ENCODE assay signal across 9 mouse cellular contexts in genomic region chr14:55781310-55781709, GRCm38 (mm10). TPM values are rescaled to one million over a fixed set of nuclear protein-coding genes. Genes with fewer than 3 reads are reported as not detected.
DNase-seq lines count a peak whose midpoint lies in the region; ATAC-seq and TF ChIP-seq lines count a peak whose summit lies in the region.
"Had no signal": no experiment of that assay in that cellular context is flagged by ENCODE, and none has a peak within 500 bp of the region (broad histone marks: within the 10 kb centered on the region; RNA-seq: fewer than 3 reads in every experiment).

No protein-coding gene starts in this region.

- H3K36me3 ChIP-seq in E14TG2a.4 (ENCODE audit: insufficient read depth, low read length), result peaks cover 9% of the 10 kb centered on the region
- H3K36me3 ChIP-seq in embryonic facial prominence, embryonic 13.5 days, result peaks cover 32% of the 10 kb centered on the region
- H3K36me3 ChIP-seq in heart, embryonic 15.5 days, result no peaks in the 10 kb centered on the region
- H3K36me3 ChIP-seq in neural tube, embryonic 15.5 days, result no peaks in the 10 kb centered on the region

- 0 out of 2 replicates have a peak, but pooled peaks have one; percentile 22 for ATAC-seq in embryonic facial prominence, embryonic 13.5 days (ENCODE audit: insufficient number of reproducible peaks, insufficient read depth, low FRiP score, low TSS enrichment, low read depth)
- ATAC-seq in heart, embryonic 15.5 days (replicated peaks; ENCODE audit: insufficient number of reproducible peaks, insufficient read depth, low FRiP score, low read depth), result 0 out of 2 replicates have a peak, but pooled peaks have one; percentile 40
- peak; percentile 76 for ATAC-seq in neural tube, embryonic 15.5 days (ENCODE audit: low FRiP score)

- H3K27ac ChIP-seq in embryonic facial prominence, embryonic 13.5 days, result peak overlapping the region; percentile 28; the same call in 1 of the 2 replicates
- H3K27ac ChIP-seq in heart, embryonic 15.5 days, result 0 out of 2 replicates have a peak overlapping the region, but pooled peaks have one; percentile 21
- no peak overlapping the region for H3K27ac ChIP-seq in neural tube, embryonic 15.5 days (replicated peaks)

- H3K9ac ChIP-seq in embryonic facial prominence, embryonic 13.5 days, result 0 out of 2 replicates have a peak overlapping the region, but pooled peaks have one; percentile 55
- H3K9ac ChIP-seq in heart, embryonic 15.5 days, result no peak overlapping the region
- 0 out of 2 replicates have a peak overlapping the region, but pooled peaks have one; percentile 28 for H3K9ac ChIP-seq in neural tube, embryonic 15.5 days (replicated peaks)

- peaks cover 85% of the 10 kb centered on the region for H3K27me3 ChIP-seq in E14TG2a.4 (ENCODE audit: insufficient read depth, low read length)
- peaks cover 36% of the 10 kb centered on the region for H3K27me3 ChIP-seq in embryonic facial prominence, embryonic 13.5 days
- peaks cover 47% of the 10 kb centered on the region for H3K27me3 ChIP-seq in heart, embryonic 15.5 days
- peaks cover 58% of the 10 kb centered on the region for H3K27me3 ChIP-seq in neural tube, embryonic 15.5 days (replicated peaks)

- peak overlapping the region; percentile 41; the same call in 1 of the 2 replicates for H3K4me3 ChIP-seq in E14TG2a.4 (replicated peaks; ENCODE audit: low read length)
- peak overlapping the region; percentile 55 for H3K4me3 ChIP-seq in embryonic facial prominence, embryonic 13.5 days
- peak overlapping the region; percentile 31 for H3K4me3 ChIP-seq in heart, embryonic 15.5 days
- H3K4me3 ChIP-seq in lung, adult 2 months (replicated peaks; ENCODE audit: extremely low read depth, low read depth, low read length), result peak overlapping the region; percentile 73
- H3K4me3 ChIP-seq in neural tube, embryonic 15.5 days (replicated peaks), result peak overlapping the region; percentile 26

- peaks cover 45% of the 10 kb centered on the region for H3K4me1 ChIP-seq in E14TG2a.4 (replicated peaks; ENCODE audit: low read depth, low read length)
- peaks cover 31% of the 10 kb centered on the region for H3K4me1 ChIP-seq in embryonic facial prominence, embryonic 13.5 days
- H3K4me1 ChIP-seq in heart, embryonic 15.5 days (replicated peaks), result peaks cover 43% of the 10 kb centered on the region
- H3K4me1 ChIP-seq in lung, adult 2 months (ENCODE audit: control insufficient read depth, insufficient read depth, low read length), result peaks cover 17% of the 10 kb centered on the region
- peaks cover 19% of the 10 kb centered on the region for H3K4me1 ChIP-seq in neural tube, embryonic 15.5 days

- TF ChIP-seq POLR2A in lung, adult 2 months (IDR thresholded peaks at IDR 0.05; ENCODE audit: borderline replicate concordance, extremely low read depth, low read depth, low read length), result peak; percentile 44; the same call in 1 of the 2 replicates

- TF ChIP-seq CTCF in E14TG2a.4 (conservative IDR thresholded peaks at IDR 0.05; ENCODE audit: low read length), result peak; percentile 98
- TF ChIP-seq CTCF in lung, adult 2 months (IDR thresholded peaks at IDR 0.05; ENCODE audit: insufficient read depth, low read length), result peak; percentile 96

- no peaks in the 10 kb centered on the region for H3K9me3 ChIP-seq in E14TG2a.4 (ENCODE audit: low read length)
- H3K9me3 ChIP-seq in embryonic facial prominence, embryonic 13.5 days, result no peaks in the 10 kb centered on the region
- H3K9me3 ChIP-seq in heart, embryonic 15.5 days (replicated peaks), result no peaks in the 10 kb centered on the region
- no peaks in the 10 kb centered on the region for H3K9me3 ChIP-seq in neural tube, embryonic 15.5 days (replicated peaks)

- peak overlapping the region; percentile 87 for H3K4me2 ChIP-seq in embryonic facial prominence, embryonic 13.5 days
- peak overlapping the region; percentile 71 for H3K4me2 ChIP-seq in heart, embryonic 15.5 days
- H3K4me2 ChIP-seq in neural tube, embryonic 15.5 days, result peak overlapping the region; percentile 44

- WGBS in embryonic facial prominence, embryonic 13.5 days, result 10% methylated on average over 14 of the region's 14 CpGs
- 15% methylated on average over 14 of the region's 14 CpGs for WGBS in heart, embryonic 15.5 days
- 15% methylated on average over 14 of the region's 14 CpGs for WGBS in lung, adult 2 months
- 17% methylated on average over 14 of the region's 14 CpGs for WGBS in neural tube, embryonic 15.5 days

- DNase-seq in adrenal gland, postnatal 25 days, result peak; percentile 55
- DNase-seq in kidney, postnatal 10 days, result peak; percentile 81
- peak; percentile 39 for DNase-seq in lung, adult 2 months
- DNase-seq in urinary bladder, postnatal 4 days (ENCODE audit: low spot score in 2 of 2), result peak; percentile 33 to 63

RNA-seq across cellular contexts. Expression of gene Adcy4, which starts 2.6 kb away (rescaled TPM):
- 8.0 and 10.2 TPM in 2 replicates for total RNA-seq in adrenal gland, postnatal 25 days (2021)
- polyA plus RNA-seq in embryonic facial prominence, embryonic 13.5 days (2015; fragmentation: Nextera tagmentation; extraction: Ambion mirVana), result 20.2 and 21.6 TPM in 2 replicates
- polyA plus RNA-seq in heart, embryonic 15.5 days (2015; fragmentation: Nextera tagmentation; extraction: Ambion mirVana), result 14.9 and 18.0 TPM in 2 replicates
- polyA plus RNA-seq in lung, adult 2 months (2012; rRNA removed), result 157 and 169 TPM in 2 replicates
- 4.1 and 5.2 TPM in 2 replicates for polyA plus RNA-seq in neural tube, embryonic 15.5 days (2015; fragmentation: Nextera tagmentation; extraction: Ambion mirVana)

RNA-seq across cellular contexts. Expression of gene Ripk3, which starts 7.4 kb away (rescaled TPM):
- total RNA-seq in adrenal gland, postnatal 25 days (2021), result 2.9 and 3.6 TPM in 2 replicates
- polyA plus RNA-seq in embryonic facial prominence, embryonic 13.5 days (2015; fragmentation: Nextera tagmentation; extraction: Ambion mirVana), result 41.1 and 44.4 TPM in 2 replicates
- 12.6 and 20.7 TPM in 2 replicates for polyA plus RNA-seq in heart, embryonic 15.5 days (2015; fragmentation: Nextera tagmentation; extraction: Ambion mirVana)
- 7.5 and 10.0 TPM in 2 replicates for polyA plus RNA-seq in lung, adult 2 months (2012; rRNA removed)
- polyA plus RNA-seq in neural tube, embryonic 15.5 days (2015; fragmentation: Nextera tagmentation; extraction: Ambion mirVana), result 2.8 and 14.2 TPM in 2 replicates

RNA-seq across cellular contexts. Expression of gene Ltb4r1, which starts 15.5 kb away (rescaled TPM):
- not detected in 2 replicates for total RNA-seq in adrenal gland, postnatal 25 days (2021)
- polyA plus RNA-seq in embryonic facial prominence, embryonic 13.5 days (2015; fragmentation: Nextera tagmentation; extraction: Ambion mirVana), result 0.58 and 1.1 TPM in 2 replicates
- polyA plus RNA-seq in heart, embryonic 15.5 days (2015; fragmentation: Nextera tagmentation; extraction: Ambion mirVana), result 0.65 and 0.66 TPM in 2 replicates
- polyA plus RNA-seq in lung, adult 2 months (2012; rRNA removed), result 6.5 and 7.1 TPM in 2 replicates
- 0.42 and 0.80 TPM in 2 replicates for polyA plus RNA-seq in neural tube, embryonic 15.5 days (2015; fragmentation: Nextera tagmentation; extraction: Ambion mirVana)
- total RNA-seq: layer of hippocampus, postnatal 36 days had no signal

RNA-seq across cellular contexts. Expression of gene Ltb4r2, which starts 20.1 kb away (rescaled TPM):
- total RNA-seq in adrenal gland, postnatal 25 days (2021), result 0.12 TPM in 1 of 2 replicates, not detected in the other
- polyA plus RNA-seq in embryonic facial prominence, embryonic 13.5 days (2015; fragmentation: Nextera tagmentation; extraction: Ambion mirVana), result 0.51 and 0.56 TPM in 2 replicates
- 0.15 and 0.25 TPM in 2 replicates for polyA plus RNA-seq in heart, embryonic 15.5 days (2015; fragmentation: Nextera tagmentation; extraction: Ambion mirVana)
- 1.1 and 2.6 TPM in 2 replicates for polyA plus RNA-seq in lung, adult 2 months (2012; rRNA removed)
- 0.42 and 0.88 TPM in 2 replicates for polyA plus RNA-seq in neural tube, embryonic 15.5 days (2015; fragmentation: Nextera tagmentation; extraction: Ambion mirVana)

RNA-seq across cellular contexts. Expression of gene Cideb, which starts 23.1 kb away (rescaled TPM):
- total RNA-seq in adrenal gland, postnatal 25 days (2021), result 0.79 and 2.9 TPM in 2 replicates
- 0.18 and 1.2 TPM in 2 replicates for polyA plus RNA-seq in embryonic facial prominence, embryonic 13.5 days (2015; fragmentation: Nextera tagmentation; extraction: Ambion mirVana)
- polyA plus RNA-seq in heart, embryonic 15.5 days (2015; fragmentation: Nextera tagmentation; extraction: Ambion mirVana), result 1.2 and 1.6 TPM in 2 replicates
- 3.8 and 4.0 TPM in 2 replicates for polyA plus RNA-seq in lung, adult 2 months (2012; rRNA removed)
- 0.35 and 0.93 TPM in 2 replicates for polyA plus RNA-seq in neural tube, embryonic 15.5 days (2015; fragmentation: Nextera tagmentation; extraction: Ambion mirVana)

Comparison
In these comparisons a context has a peak if more than half of its experiments do, and no peak if none do; other contexts are left out.
1. ATAC-seq: peak in every context shown above with its lines; median percentile 76 in neural tube, embryonic 15.5 days; 40 in heart, embryonic 15.5 days; 22 in embryonic facial prominence, embryonic 13.5 days.